Mouse (Mus musculus): ENCODE measurements around the gene Hmg20a.

Hmg20a gene

DNA sequence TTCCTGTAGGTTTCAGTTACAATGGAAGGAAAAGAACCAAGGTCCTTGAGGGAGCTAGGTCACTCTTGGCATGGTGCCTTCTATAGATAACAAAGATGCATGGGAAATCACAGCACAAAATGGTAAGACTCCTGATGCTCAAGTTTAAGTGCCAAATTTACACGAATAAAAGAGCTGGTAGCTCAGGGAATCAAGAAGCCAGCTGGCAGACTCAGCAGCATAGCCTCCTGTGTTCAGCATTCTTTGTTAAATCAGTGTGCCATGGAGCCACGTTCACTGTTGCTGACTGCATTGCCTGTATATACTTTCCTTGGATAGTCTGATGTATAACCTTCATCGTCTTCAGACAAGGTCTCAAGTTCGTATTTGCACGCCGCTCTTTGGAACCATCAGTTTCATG lies 33.2 kb downstream of the Hmg20a start:
- 46% methylated on average over 6 of the region's 6 CpGs for WGBS

DNA sequence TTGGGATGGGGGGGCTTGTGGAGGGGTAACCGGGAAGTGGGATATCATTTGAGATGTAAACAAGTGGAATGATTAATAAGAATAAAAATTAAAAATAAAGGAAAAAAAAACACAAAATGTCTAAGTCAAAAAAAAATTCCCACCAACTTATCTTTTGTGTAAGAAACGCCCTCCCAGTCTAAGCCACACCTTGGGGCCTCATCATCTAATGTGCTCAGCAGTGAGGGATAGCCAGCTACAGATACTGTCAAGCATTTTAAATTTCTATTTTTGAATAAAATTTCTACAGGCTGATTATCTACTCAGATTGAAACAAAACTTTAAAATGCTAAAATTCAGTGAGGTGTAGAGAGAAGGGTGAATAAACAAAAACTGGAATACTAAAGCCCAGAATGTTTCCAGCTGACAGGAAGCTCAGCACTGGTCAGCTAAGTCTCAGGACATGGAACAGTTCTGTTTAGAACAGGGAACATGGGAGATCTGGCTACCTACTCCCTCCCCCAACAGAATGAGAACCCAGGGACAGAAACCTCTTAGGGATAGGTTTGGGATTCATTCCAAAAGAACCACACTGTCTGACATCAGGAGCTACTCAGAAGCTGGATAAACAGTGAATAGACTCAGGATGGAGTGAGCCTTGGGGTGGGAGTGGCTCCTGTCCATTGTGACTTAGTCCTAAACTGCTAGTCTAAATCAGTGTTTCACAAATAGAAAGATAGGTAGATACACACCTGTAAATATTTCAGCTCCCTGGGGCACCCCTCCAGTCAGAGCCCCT lies 34.8 kb downstream of the Hmg20a start:
- WGBS = 98% methylated on average over 2 of the region's 2 CpGs

GRCm38 (mm10) chr9:56456426-56456825 lies 38.0 kb downstream of the Hmg20a start:
- 89% methylated on average over 3 of the region's 3 CpGs for WGBS

DNA sequence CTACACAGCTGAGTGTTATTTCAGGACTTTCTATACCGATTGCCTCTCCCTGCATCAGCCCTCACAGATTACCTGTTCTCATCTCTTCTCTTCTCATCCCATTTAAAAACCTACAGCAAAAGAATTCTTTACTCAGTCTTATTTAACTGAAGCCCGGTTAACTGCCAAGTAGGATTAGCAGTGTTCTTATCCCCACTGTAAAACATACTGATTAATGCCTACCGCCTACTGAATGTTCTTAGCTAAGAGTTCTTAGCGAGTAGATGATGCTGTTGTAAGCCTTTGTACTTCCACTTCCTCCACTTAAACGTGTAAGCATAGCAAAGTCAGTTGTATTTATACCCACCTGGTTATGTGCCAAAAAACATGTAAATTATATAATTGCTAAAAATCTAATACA lies 42.6 kb downstream of the Hmg20a start:
- 45% methylated on average over 5 of the region's 5 CpGs for WGBS

DNA sequence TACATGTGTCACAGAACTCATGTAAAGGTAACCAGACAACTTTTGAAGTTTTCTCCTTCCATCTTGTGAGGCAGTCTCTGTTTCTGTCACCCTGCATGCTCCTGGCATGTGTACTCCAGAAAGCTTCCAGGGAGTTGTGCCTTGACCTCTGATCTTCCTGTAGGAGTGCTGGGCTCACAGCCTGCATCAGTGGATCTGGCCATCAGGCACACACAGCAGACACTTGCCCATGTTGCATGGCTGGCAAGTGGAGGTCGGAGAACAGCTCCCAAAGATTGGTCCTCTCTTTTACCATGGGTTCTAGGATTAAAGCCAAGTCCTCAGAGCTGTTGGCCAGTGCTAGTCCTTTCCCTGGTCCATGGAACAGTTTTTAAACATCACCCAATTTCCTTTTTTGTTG lies 44.2 kb downstream of the Hmg20a start:
- 66% methylated on average over 1 of the region's 1 CpGs for WGBS

DNA sequence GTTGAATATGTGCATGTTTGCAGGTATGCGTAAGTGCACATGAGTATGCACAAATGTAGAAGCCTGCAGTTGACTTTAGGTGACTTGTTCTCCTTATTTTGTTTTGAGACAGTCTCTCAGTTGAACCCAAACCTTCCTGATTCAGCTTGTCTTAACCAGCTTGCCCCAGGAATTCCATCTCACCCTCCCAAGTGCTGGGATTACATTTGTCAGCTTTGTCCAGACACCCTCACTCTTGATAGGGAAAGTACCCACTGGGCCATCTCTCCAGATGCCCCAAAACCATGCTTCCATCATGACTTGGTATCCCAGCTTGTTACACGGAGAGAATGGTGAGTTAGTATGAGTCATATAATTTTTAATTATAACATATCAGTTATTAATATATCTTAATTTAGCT lies 44.6 kb downstream of the Hmg20a start:
- WGBS = 87% methylated on average over 2 of the region's 2 CpGs

DNA sequence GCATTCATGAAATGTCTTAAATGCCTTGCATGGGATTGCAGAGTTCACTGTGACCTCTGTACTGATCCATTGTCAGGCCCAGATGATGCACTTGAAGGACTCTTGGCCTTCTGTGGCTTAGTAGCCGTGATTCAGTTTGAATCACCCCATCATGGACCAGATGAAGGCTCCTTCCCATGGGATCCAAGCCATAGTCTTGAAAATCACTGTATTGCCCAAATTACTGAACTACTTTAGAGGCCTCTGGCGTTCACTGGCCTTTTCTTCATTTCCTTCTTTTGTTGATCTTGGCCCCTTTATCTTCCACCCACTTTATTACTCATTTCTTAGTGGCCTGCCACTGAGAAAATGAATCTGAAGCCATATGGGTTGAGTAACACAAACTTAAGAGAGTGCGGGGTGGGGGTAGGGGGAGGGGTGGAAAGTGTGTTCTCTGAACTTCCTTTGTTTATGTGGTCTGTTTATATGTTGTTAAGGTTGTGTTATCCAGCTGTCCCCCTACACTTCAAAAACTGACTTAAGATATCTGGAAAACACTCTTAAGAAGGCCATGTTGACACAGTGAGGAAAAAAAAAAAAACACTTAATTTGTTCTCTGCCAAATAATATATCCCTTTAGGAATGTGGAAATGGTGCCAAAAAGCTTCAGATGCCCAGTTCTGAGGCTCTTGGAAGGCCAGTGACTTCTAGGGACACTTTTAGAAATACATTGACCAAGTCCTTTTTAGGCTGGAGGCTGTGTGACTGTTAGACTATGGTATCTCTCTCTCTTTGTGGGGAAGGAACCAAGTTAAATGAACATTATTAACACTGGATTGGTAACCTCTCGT lies 45.5 kb downstream of the Hmg20a start:
- WGBS = 69% methylated on average over 4 of the region's 4 CpGs

- 47% methylated on average over 23 of the region's 23 CpGs for WGBS
Measured at GRCm38 (mm10) chr9:56464863-56465654, 46.6 kb downstream of the Hmg20a start.

DNA sequence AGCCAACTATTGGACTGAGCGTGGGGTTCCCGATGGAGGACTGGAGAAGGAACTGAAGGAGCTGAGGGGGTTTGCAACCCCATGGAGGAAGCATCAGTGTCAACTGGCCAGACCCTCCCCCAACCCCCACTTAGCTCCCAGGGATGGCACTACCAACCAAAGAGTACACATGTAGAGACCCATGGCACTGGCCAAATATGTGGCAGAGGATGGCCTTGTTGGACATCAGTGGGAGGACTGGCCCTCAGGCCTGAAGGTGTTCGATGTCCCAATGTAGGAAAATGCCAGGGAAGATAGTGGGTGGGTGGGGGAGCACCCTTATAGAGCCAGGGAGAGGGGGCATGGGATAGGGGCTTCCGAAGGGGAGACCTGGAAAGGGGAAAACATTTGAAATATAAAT lies 47.8 kb downstream of the Hmg20a start:
- 88% methylated on average over 4 of the region's 4 CpGs for WGBS

DNA sequence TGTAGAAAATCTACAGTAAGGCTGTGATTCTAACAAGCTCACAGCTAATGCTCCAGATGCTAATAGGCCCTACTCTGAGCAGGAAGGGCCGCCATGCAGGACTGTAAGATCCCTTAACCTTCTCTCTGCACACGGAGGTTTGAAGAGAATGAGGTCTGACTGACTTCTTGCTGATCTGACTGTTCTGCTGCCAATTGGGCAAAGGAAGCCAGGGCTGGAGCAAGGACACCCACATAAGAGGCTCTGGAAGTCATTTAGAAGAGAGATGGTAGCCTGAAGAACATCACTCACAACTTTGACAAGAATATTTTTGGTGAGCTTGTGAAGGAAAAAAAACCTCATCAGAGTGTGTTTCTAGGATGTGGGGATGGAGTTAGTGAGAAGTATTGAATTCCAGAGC lies 51.2 kb downstream of the Hmg20a start:
- 47% methylated on average over 2 of the region's 2 CpGs for WGBS

GRCm38 (mm10) chr9:56470291-56470690 lies 51.9 kb downstream of the Hmg20a start:
- WGBS = 47% methylated on average over 7 of the region's 7 CpGs

DNA sequence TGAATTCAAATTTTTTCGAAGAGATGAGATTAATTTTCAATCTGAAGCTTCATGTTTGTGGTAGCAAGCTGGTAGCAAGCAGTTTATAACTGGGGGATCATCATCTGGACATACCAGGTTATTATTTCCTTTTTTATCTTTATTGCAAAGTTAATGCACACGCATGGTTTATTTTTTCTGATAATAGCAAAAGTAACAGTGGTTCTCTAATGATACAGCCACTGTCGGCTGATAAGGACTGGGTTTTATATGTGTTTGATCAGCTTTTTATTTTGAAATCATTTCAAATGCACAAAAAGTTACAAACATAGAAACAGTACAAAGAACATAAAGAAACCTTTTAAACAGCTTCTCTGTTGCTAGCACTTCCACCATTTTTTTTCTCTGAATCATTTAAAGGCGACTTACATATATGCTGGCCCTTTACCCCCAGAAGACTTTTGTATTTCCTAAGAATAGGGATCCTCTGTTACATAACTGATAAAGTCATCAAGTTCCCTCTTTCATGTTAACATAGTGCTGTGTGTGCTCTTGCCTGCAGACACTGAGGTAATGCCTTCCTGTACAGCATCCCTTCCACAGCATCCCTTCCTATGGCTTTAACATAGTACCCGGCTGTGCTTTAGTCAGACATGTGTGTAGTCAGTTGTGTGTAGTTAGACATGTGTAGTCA lies 60.7 kb downstream of the Hmg20a start:
- 89% methylated on average over 5 of the region's 5 CpGs for WGBS

DNA sequence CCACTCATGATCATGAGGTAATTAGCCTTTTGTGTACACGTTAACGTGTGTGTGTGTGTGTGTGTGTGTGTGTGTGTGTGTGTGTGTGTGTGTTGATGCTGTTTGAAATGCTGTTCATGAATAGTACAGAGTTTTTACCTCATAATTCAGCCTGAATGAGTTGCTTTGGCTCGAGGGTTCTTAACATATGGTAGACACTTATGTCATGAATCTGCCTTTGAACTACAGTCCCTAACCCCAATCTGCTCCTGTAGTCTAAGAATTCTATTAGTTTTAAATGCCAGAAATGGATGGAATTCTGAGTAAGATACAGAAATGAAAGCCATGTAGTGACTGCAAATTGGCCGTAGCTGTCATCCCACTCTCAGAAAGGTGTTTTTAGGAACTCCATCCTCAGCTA lies 64.2 kb downstream of the Hmg20a start:
- 71% methylated on average over 4 of the region's 4 CpGs for WGBS

- WGBS = 100% methylated on average over 1 of the region's 1 CpGs
Measured at GRCm38 (mm10) chr9:56485423-56485822, 67.0 kb downstream of the Hmg20a start.

GRCm38 (mm10) chr9:56486158-56486557 lies 67.7 kb downstream of the Hmg20a start:
- 50% methylated on average over 3 of the region's 3 CpGs for WGBS

DNA sequence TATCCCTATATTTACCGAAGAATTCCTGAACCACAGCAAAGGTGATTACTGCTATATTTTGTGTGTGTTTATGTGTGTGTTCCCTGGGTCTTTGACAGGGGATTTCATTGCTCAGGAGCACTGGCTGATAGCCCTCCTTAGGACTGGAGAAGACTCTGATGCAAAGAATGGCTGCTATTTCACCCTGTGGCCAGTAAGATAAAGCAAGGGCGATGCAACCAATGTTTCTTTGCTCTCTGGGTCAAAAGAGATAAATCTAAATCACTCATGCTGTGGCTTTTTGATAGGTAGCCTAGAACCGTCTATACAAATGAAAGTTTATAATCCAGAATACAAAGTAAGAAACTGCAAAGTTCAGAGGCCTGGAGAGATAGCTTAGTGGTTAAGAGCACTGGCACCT lies 69.2 kb downstream of the Hmg20a start:
- 96% methylated on average over 3 of the region's 3 CpGs for WGBS

DNA sequence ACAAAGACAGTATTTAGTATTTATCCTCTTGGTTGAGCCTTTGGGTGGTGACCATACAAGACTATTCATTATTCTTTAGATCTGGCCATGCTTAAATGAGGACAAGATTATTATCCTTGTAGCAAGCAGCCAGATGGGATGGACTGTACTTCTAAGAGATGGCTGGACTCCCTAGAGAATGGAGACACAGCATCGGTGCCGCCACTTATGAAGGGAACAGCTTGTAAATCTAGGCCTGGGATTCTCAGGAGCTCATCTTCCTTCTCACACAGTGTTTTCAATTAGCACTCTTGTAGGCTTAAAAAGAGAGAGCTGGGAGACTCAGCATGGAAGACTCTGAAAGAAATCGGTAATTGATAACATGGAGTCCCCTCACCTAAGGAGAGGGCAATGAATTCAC lies 74.0 kb downstream of the Hmg20a start:
- WGBS = 63% methylated on average over 3 of the region's 3 CpGs

GRCm38 (mm10) chr9:56492916-56493315 lies 74.5 kb downstream of the Hmg20a start:
- WGBS = 48% methylated on average over 1 of the region's 1 CpGs

- WGBS = 62% methylated on average over 7 of the region's 7 CpGs
Measured at GRCm38 (mm10) chr9:56495088-56495487, 76.7 kb downstream of the Hmg20a start.

DNA sequence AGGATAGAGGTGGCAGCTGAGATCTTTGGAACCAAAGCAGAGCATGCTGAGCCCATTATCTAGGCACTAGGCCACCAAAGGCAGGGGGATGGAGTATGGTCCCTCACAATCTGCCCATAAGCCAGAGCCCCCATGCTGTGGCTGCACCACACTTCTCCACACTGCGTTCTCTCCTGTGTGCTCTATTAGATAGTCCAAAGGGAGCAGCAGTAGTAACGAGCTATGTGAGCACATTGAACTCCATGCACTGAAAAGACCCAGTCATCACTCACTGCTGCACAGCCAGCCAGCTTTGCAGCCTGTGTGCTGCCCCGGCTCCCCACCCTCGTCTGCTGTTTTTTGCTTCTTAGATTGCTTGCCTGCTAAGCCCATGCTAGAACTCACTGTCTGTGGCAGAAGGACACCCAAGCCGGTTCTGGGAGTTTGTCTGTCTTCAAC lies 77.4 kb downstream of the Hmg20a start:
- 33% methylated on average over 5 of the region's 5 CpGs for WGBS

- WGBS = 69% methylated on average over 5 of the region's 5 CpGs
Measured at GRCm38 (mm10) chr9:56496567-56496966, 78.2 kb downstream of the Hmg20a start.

Measured in cerebral cortex, adult 2 months (tissue).